Mouse (Mus musculus) hindbrain, embryonic 13.5 days (tissue): ENCODE data around the gene Lsamp. TPM values are rescaled to one million over a fixed set of nuclear protein-coding genes. Genes with fewer than 3 reads are reported as not detected.
A peak's percentile ranks its signal among the peaks of the same experiment; 100 is the strongest.

Experiments
- ATAC-seq: fragments of 200-750 bp; cut with Nextera tagmentation; 2 replicates; pipeline ENCODE4 v1.8.0; 2017; ENCODE audit warnings: moderate TSS enrichment; ENCODE audit not compliant: low FRiP score
- H3K27ac ChIP-seq: fragments of 300-500 bp; sonication (generic); 2 replicates; pipeline ENCODE4 v1.5.1; 2015; ENCODE audit warnings: inconsistent platforms, mild to moderate bottlenecking, moderate library complexity
- H3K27me3 ChIP-seq: fragments of 300-500 bp; sonication (generic); 2 replicates; pipeline ENCODE4 v1.6.1; 2015; ENCODE audit warnings: mild to moderate bottlenecking, inconsistent platforms
- H3K36me3 ChIP-seq: fragments of 300-500 bp; sonication (generic); 2 replicates; pipeline ENCODE4 v1.6.1; 2015; ENCODE audit warnings: mild to moderate bottlenecking, inconsistent platforms
- H3K4me1 ChIP-seq: fragments of 300-500 bp; sonication (generic); replicated peaks from 2 replicates; pipeline ENCODE4 v1.6.1; 2015; ENCODE audit warnings: inconsistent platforms
- H3K4me2 ChIP-seq: fragments of 300-500 bp; sonication (generic); 2 replicates; pipeline ENCODE4 v1.6.1; 2015; ENCODE audit warnings: inconsistent platforms, mild to moderate bottlenecking, moderate library complexity
- H3K4me3 ChIP-seq: fragments of 300-500 bp; sonication (generic); 2 replicates; pipeline ENCODE4 v1.5.1; 2015; ENCODE audit warnings: mild to moderate bottlenecking, inconsistent platforms
- H3K9ac ChIP-seq: fragments of 300-500 bp; sonication (generic); 2 replicates; pipeline ENCODE4 v1.6.1; 2015; ENCODE audit warnings: mild to moderate bottlenecking, inconsistent platforms
- H3K9me3 ChIP-seq: fragments of 300-500 bp; sonication (generic); 2 replicates; pipeline ENCODE4 v1.6.1; 2016; ENCODE audit warnings: inconsistent platforms
- WGBS: fragments of 180-500 bp; shearing (Covaris S2); methylation state at CpG from one replicate; pipeline ENCODE4 v1.1.7; 2015; 5-methylcytosine and 5-hydroxymethylcytosine counted together
- polyA plus RNA-seq: library from polyadenylated mRNA; unstranded; fragments of >200 nt; fragmentation: Nextera tagmentation; extraction: Ambion mirVana; gene quantifications from 2 replicates; pipeline ENCODE4 v1.2.1, GENCODE M21; 2015

The Lsamp gene
- polyA plus RNA-seq, 1 experiment from 2014 or later: 59.0 TPM

DNA sequence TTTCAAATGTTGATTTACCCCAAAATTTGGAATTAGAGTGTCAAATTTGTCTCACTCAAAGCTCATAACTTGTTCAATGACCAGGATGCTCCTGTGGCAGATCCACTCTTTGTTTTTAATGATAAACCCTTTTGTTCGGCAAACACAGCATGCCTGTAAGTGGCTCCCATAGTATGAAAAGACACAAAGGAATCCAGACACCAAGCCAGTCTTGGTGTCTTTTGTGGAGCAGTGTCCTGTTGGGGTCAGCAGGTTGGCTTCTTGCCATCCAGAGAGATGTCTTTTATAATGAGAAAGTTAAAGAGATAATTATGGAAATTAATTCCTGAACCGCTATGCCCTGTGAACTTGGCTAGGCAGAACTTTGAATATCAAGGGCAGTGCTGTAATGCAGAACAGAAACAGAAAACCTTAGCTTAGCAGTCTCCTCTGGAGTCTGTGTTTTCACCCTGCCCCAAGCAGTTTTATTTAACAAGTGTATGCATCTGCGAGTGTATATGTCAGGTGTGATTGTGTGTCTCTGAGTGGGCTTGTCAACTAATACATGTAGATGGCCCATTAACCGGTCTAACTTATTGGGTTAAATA is 310.2 kb downstream of the Lsamp start:
- no peaks in the 10 kb centered on the region for H3K36me3 ChIP-seq
- H3K4me3 ChIP-seq: no peak overlapping the region
- no peak overlapping the region for H3K4me2 ChIP-seq
- H3K27me3 ChIP-seq: no peaks in the 10 kb centered on the region
- H3K9ac ChIP-seq: no peak overlapping the region
- 38% methylated on average over 4 of the region's 4 CpGs for WGBS
- ATAC-seq: no peak
- peaks cover 5% of the 10 kb centered on the region for H3K4me1 ChIP-seq
- H3K27ac ChIP-seq: no peak overlapping the region
- H3K9me3 ChIP-seq: no peaks in the 10 kb centered on the region

- H3K4me3 ChIP-seq: no peak overlapping the region
- no peak overlapping the region for H3K27ac ChIP-seq
- H3K27me3 ChIP-seq: no peaks in the 10 kb centered on the region
- H3K4me2 ChIP-seq: no peak overlapping the region
- no peaks in the 10 kb centered on the region for H3K36me3 ChIP-seq
- 83% methylated on average over 7 of the region's 7 CpGs for WGBS
- ATAC-seq: no peak
- H3K9me3 ChIP-seq: no peaks in the 10 kb centered on the region
- peaks cover 5% of the 10 kb centered on the region for H3K4me1 ChIP-seq
- no peak overlapping the region for H3K9ac ChIP-seq
These were observed 311.1 kb downstream of the Lsamp start for GRCm38 (mm10) chr16:40295240-40295639.

DNA sequence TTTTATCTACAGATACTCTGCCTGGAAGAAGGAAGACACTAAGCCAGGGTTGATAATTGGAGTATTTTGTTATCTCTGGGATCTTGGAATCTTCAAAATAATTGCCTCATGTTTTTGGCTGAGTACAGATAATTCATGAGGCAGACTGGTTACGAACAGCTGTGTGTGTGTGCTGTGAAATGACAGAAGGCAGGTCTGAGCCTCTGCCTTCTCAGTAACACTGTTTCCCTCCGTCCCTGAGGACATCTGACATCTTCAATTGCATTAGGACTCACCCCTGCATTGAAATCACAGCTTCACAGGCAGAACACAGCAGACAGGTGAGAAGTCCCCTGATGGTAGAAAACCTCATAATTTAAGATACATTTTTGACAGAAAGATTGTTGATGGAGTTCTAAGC is 323.5 kb downstream of the Lsamp start:
- H3K36me3 ChIP-seq: no peaks in the 10 kb centered on the region
- H3K4me1 ChIP-seq: 0 out of 2 replicates have a peak, but pooled peaks cover 7% of the 10 kb centered on the region
- H3K9me3 ChIP-seq: no peaks in the 10 kb centered on the region
- no peak overlapping the region for H3K4me3 ChIP-seq
- no peak overlapping the region for H3K4me2 ChIP-seq
- 54% methylated on average over 2 of the region's 2 CpGs for WGBS
- no peaks in the 10 kb centered on the region for H3K27me3 ChIP-seq
- no peak for ATAC-seq
- peak overlapping the region; percentile 13; the same call in 1 of the 2 replicates for H3K27ac ChIP-seq
- H3K9ac ChIP-seq: no peak overlapping the region

- 90% methylated on average over 2 of the region's 2 CpGs for WGBS
- Histone ChIP-seq H3K27me3 (no peaks in the 10 kb centered on the region), H3K9ac (no peak overlapping the region), H3K4me2 (no peak overlapping the region), H3K36me3 (no peaks in the 10 kb centered on the region), H3K4me1 (no peaks in the 10 kb centered on the region), H3K9me3 (no peaks in the 10 kb centered on the region), H3K27ac (no peak overlapping the region), H3K4me3 (no peak overlapping the region)
- ATAC-seq: no peak
These were observed 332.0 kb downstream of the Lsamp start for GRCm38 (mm10) chr16:40316199-40316598.

DNA sequence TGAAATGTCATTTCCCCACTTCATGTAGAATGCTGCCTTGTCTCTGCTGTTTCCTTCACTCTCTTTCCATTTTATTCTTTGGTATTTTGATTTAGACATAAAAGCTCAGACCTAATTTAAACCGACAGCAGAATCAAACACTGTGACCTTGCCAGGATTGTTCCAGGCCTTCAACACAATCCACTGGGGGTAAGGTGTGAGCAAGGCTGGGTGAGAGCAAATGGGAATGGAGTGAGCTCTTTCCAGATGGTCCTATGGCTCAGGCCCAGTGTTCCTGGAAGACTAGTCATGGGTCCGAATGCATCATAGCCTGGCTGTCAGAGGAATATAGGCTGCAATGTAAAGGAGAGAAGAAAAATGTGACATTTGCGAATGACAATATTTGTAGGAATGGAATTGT is 340.6 kb downstream of the Lsamp start:
- no peak overlapping the region for H3K4me2 ChIP-seq
- H3K27me3 ChIP-seq: no peaks in the 10 kb centered on the region
- no peak overlapping the region for H3K27ac ChIP-seq
- H3K9me3 ChIP-seq: no peaks in the 10 kb centered on the region
- ATAC-seq: no peak
- H3K36me3 ChIP-seq: no peaks in the 10 kb centered on the region
- 90% methylated on average over 3 of the region's 3 CpGs for WGBS
- H3K4me3 ChIP-seq: no peak overlapping the region
- no peaks in the 10 kb centered on the region for H3K4me1 ChIP-seq
- H3K9ac ChIP-seq: no peak overlapping the region

GRCm38 (mm10) chr16:40328249-40328820 is 344.2 kb downstream of the Lsamp start:
- ATAC-seq: no peak
- Histone ChIP-seq H3K4me1 (no peaks in the 10 kb centered on the region), H3K4me3 (no peak overlapping the region), H3K27ac (no peak overlapping the region), H3K27me3 (no peaks in the 10 kb centered on the region), H3K4me2 (no peak overlapping the region), H3K9me3 (no peaks in the 10 kb centered on the region), H3K9ac (no peak overlapping the region), H3K36me3 (no peaks in the 10 kb centered on the region)
- 81% methylated on average over 7 of the region's 7 CpGs for WGBS

DNA sequence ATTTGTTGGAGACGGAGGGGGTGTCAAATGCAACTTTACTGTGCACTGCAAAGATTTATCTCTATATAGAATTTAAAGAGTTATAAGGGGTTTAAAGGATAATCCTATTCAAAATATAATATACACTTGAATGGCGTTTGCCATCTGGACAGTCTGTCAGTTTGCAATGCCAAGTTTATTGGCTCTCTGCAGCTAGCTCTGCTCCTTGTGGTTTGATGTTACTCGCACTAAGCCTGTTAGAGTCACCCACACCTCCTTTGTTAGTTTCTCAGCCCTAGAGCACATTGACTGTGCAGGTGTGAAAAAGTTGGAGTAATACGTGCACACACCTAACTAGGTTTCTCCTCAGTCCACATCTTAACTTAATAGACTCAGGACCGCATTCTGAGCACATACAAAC is 385.5 kb downstream of the Lsamp start:
- no peak overlapping the region for H3K9ac ChIP-seq
- no peak overlapping the region for H3K4me3 ChIP-seq
- no peaks in the 10 kb centered on the region for H3K9me3 ChIP-seq
- no peaks in the 10 kb centered on the region for H3K4me1 ChIP-seq
- H3K36me3 ChIP-seq: no peaks in the 10 kb centered on the region
- no peak for ATAC-seq
- no peaks in the 10 kb centered on the region for H3K27me3 ChIP-seq
- 91% methylated on average over 5 of the region's 5 CpGs for WGBS
- no peak overlapping the region for H3K27ac ChIP-seq
- H3K4me2 ChIP-seq: no peak overlapping the region

GRCm38 (mm10) chr16:40371291-40371690 is 387.1 kb downstream of the Lsamp start:
- Histone ChIP-seq H3K9ac (no peak overlapping the region), H3K27me3 (no peaks in the 10 kb centered on the region), H3K4me1 (no peaks in the 10 kb centered on the region), H3K4me3 (no peak overlapping the region), H3K36me3 (no peaks in the 10 kb centered on the region), H3K27ac (no peak overlapping the region), H3K4me2 (no peak overlapping the region), H3K9me3 (no peaks in the 10 kb centered on the region)
- ATAC-seq: no peak
- 91% methylated on average over 1 of the region's 1 CpGs for WGBS

DNA sequence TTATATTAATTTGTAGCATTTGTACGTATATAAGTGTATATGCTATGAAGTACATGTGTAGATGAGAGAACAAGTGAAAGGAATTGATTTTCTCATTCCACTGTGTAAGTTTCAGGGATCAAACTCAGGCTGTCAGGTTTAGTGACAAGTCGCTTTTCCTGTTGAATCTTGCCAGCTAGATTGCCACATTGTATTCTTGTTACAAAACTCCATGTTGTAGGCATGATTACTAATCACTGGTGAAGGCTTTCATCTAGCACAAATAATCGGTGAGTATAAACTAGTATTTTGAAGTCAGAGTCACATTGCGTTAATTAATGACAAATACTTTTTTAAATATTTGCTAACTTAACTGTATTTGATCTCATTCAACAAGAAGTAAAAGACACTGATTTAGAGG is 391.2 kb downstream of the Lsamp start:
- Histone ChIP-seq H3K4me3 (no peak overlapping the region), H3K9me3 (no peaks in the 10 kb centered on the region), H3K4me2 (no peak overlapping the region), H3K36me3 (no peaks in the 10 kb centered on the region), H3K9ac (no peak overlapping the region), H3K27ac (no peak overlapping the region), H3K4me1 (peaks cover 8% of the 10 kb centered on the region), H3K27me3 (no peaks in the 10 kb centered on the region)
- 92% methylated on average over 4 of the region's 4 CpGs for WGBS
- ATAC-seq: no peak

GRCm38 (mm10) chr16:40377129-40377799 is 393.1 kb downstream of the Lsamp start:
- Histone ChIP-seq H3K27ac (peak overlapping the region; percentile 30), H3K4me1 (peaks cover 8% of the 10 kb centered on the region), H3K27me3 (no peaks in the 10 kb centered on the region), H3K36me3 (no peaks in the 10 kb centered on the region), H3K4me3 (no peak overlapping the region), H3K9me3 (no peaks in the 10 kb centered on the region), H3K9ac (no peak overlapping the region), H3K4me2 (no peak overlapping the region)
- no peak for ATAC-seq
- 63% methylated on average over 6 of the region's 6 CpGs for WGBS

GRCm38 (mm10) chr16:40392106-40392505 is 407.9 kb downstream of the Lsamp start:
- no peaks in the 10 kb centered on the region for H3K27me3 ChIP-seq
- no peaks in the 10 kb centered on the region for H3K36me3 ChIP-seq
- H3K4me3 ChIP-seq: no peak overlapping the region
- H3K9me3 ChIP-seq: no peaks in the 10 kb centered on the region
- peak; percentile 63; the same call in 1 of the 2 replicates for ATAC-seq
- H3K4me2 ChIP-seq: no peak overlapping the region
- H3K9ac ChIP-seq: no peak overlapping the region
- no peaks in the 10 kb centered on the region for H3K4me1 ChIP-seq
- H3K27ac ChIP-seq: no peak overlapping the region
- WGBS: 40% methylated on average over 4 of the region's 4 CpGs

DNA sequence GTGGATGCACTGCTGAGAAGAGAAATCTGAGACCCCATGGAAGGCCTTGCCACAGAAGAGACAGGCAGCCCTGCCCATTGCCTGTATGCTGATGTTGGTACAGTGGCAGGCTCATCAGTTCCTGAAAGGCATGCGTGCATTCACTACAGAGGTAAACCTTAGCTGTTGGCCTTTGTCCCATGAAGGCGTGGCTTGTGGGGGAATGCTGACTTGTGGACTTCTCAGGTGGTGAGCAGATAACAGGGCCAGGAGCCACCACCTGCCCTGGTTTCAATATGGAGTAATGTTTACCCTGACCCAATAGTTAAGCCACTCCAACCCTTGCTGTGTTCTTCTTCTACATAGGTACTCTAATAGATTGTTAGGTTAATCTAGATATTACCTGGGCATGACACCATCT is 415.4 kb downstream of the Lsamp start:
- Histone ChIP-seq H3K27me3 (no peaks in the 10 kb centered on the region), H3K4me2 (no peak overlapping the region), H3K27ac (no peak overlapping the region), H3K9me3 (no peaks in the 10 kb centered on the region), H3K36me3 (no peaks in the 10 kb centered on the region), H3K4me1 (no peaks in the 10 kb centered on the region), H3K9ac (no peak overlapping the region), H3K4me3 (no peak overlapping the region)
- no peak for ATAC-seq
- WGBS: 83% methylated on average over 2 of the region's 2 CpGs

DNA sequence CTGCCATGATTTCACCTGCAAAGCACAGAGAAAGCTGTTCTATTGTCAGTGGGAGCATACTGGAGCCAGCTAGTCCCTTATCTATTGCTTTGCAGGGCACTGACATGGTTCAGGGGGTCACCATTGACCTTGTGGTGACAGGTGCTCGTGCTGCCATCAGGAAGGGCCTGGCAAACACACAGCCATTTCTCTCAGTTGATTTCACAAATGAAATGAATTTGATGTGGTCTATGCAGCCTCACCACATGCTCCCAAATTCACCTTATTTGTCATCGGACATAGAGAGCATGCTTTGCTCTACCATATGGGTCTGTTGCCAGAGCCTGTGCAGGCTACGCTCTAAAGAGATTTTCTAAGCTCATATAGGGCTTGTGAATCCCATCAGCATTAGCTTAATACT is 450.1 kb downstream of the Lsamp start:
- Histone ChIP-seq H3K9me3 (no peaks in the 10 kb centered on the region), H3K27me3 (no peaks in the 10 kb centered on the region), H3K36me3 (no peaks in the 10 kb centered on the region), H3K4me1 (peaks cover 5% of the 10 kb centered on the region), H3K4me2 (no peak overlapping the region), H3K9ac (no peak overlapping the region), H3K4me3 (no peak overlapping the region), H3K27ac (no peak overlapping the region)
- no peak for ATAC-seq
- WGBS: 78% methylated on average over 3 of the region's 3 CpGs
